Mouse (Mus musculus) bone marrow macrophage, adult 2 months (primary cell): ENCODE data around the gene Cyb561.

Experiments used
- CTCF ChIP-seq: IDR thresholded peaks from 2 replicates; pipeline ENCODE4 v1.5.1; 2012; ENCODE audit warnings: low read depth, mild to moderate bottlenecking, low read length, moderate library complexity
- POLR2A ChIP-seq: IDR thresholded peaks from 2 replicates; pipeline ENCODE4 v1.6.1; 2012; ENCODE audit warnings: mild to moderate bottlenecking, low read depth, low read length, borderline replicate concordance

DNA sequence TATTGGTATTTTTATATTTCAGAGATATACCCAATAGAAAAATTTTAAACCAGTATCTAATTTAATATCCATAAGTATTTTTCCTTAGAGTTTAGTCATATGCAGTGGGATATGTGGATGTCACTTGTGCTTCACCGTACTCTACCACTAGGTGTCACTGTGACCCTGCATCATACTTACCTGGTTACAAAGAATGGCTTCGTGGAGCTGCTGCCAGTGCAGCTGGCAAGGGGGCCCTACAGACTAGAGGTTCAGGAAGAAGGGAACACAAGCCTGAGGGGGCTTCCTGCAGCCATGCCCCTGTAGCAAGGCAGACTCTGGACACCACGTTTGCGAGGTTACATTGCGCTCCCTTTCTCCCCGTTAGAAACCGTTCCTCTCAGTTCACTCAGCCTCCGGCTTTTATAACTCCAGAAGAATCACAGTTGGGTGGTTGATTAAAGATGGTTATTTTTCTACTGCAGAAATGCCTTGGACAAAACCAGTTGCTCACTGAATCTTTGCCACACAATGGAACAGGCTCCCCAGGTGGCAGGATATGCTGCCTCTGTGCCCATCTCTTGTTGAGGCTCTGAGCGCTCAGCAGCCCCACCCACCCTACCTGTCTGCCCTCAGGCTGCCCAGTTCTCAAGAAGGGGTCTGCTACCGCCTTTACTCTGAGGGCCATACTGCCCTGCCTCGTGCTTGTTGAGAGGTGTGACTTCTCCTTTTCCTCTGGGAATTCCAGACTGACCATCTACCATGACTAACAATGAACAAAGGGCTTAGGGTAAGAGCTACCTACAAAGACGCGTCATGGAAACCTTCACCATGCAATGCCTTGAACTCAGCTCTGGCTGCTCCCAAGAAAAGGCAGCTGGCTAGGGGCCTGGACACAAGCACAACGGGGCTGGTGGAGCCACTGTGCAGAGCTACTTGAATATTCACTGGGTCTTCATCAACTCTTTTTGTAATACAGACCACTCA, 25.8 kb downstream of the Cyb561 start:
- TF ChIP-seq CTCF = peak; percentile 76
- no peak for TF ChIP-seq POLR2A
